Mouse (Mus musculus) kidney, adult 2 months (tissue): ENCODE measurements around the gene Supt6. TPM values are rescaled to one million over a fixed set of nuclear protein-coding genes. Genes with fewer than 3 reads are reported as not detected.

Experiments
- DNase-seq: peaks from one replicate; pipeline ENCODE4 v3.0.0; 2021
- H3K27ac ChIP-seq: fragments of 200-500 bp; 2 replicates; pipeline ENCODE4 v1.5.1; 2012; ENCODE audit warnings: low read depth, low read length, control low read depth, inconsistent platforms; ENCODE audit not compliant: insufficient read depth
- H3K27me3 ChIP-seq: fragments of 200-500 bp; replicated peaks from 2 replicates; pipeline ENCODE4 v1.6.1; 2012; ENCODE audit warnings: mild to moderate bottlenecking, moderate library complexity, low read length, inconsistent platforms; ENCODE audit not compliant: control insufficient read depth, insufficient read depth
- H3K36me3 ChIP-seq: fragments of 200-500 bp; 2 replicates; pipeline ENCODE4 v1.6.1; 2012; ENCODE audit warnings: mild to moderate bottlenecking, moderate library complexity, low read length, inconsistent platforms; ENCODE audit not compliant: control insufficient read depth, insufficient read depth
- H3K4me1 ChIP-seq: fragments of 200-500 bp; 2 replicates; pipeline ENCODE4 v1.6.1; 2011; ENCODE audit warnings: low read length; ENCODE audit not compliant: control insufficient read depth, insufficient read depth
- H3K4me3 ChIP-seq: fragments of 200-500 bp; 2 replicates; pipeline ENCODE4 v1.5.1; 2011; ENCODE audit warnings: mild to moderate bottlenecking, low read depth, low read length, control low read depth; ENCODE audit not compliant: insufficient read depth
- CTCF ChIP-seq: fragments of 200-500 bp; conservative IDR thresholded peaks from 2 replicates; pipeline ENCODE4 v1.5.1; 2011; ENCODE audit warnings: low read depth, mild to moderate bottlenecking, control low read depth, low read length, moderate library complexity, mixed read lengths; ENCODE audit not compliant: insufficient read depth, insufficient read length
- POLR2A ChIP-seq: fragments of 200-500 bp; IDR thresholded peaks from one replicate; pipeline ENCODE4 v1.6.1; 2011; ENCODE audit warnings: low read depth, low read length, control low read depth
- WGBS: fragments of 180-500 bp; shearing (Covaris S2); methylation state at CpG from one replicate; pipeline ENCODE4 v1.1.7; 2018; 5-methylcytosine and 5-hydroxymethylcytosine counted together
- polyA plus RNA-seq: library from polyadenylated mRNA; depleted of rRNA; stranded (reverse); fragments of >200 nt; gene quantifications from 2 replicates; pipeline ENCODE4 v1.2.3, GENCODE M21; 2012

Supt6 gene
- polyA plus RNA-seq, 1 experiment, result 20.7 TPM

GRCm38 (mm10) chr11:78177437-78177836, 68.3 kb downstream of the Supt6 start:
- H3K4me3 ChIP-seq, result peak overlapping the region; percentile 83
- H3K4me1 ChIP-seq, result peaks cover 13% of the 10 kb centered on the region; the same call in 1 of the 2 replicates
- peaks cover 4% of the 10 kb centered on the region; the same call in 1 of the 2 replicates for H3K36me3 ChIP-seq
- 1% methylated on average over 10 of the region's 10 CpGs for WGBS
- peak overlapping the region; percentile 93 for H3K27ac ChIP-seq
- TF ChIP-seq CTCF (no peak), POLR2A (no peak)
- no peaks in the 10 kb centered on the region for H3K27me3 ChIP-seq
- DNase-seq, result peak; percentile 95

- peak overlapping the region; percentile 83 for H3K4me3 ChIP-seq
- no peak for DNase-seq
- peak overlapping the region; percentile 93 for H3K27ac ChIP-seq
- H3K27me3 ChIP-seq, result no peaks in the 10 kb centered on the region
- no peak for TF ChIP-seq CTCF
- TF ChIP-seq POLR2A, result no peak
- WGBS, result under 1% methylated on average over 23 of the region's 23 CpGs
- H3K36me3 ChIP-seq, result peaks cover 4% of the 10 kb centered on the region; the same call in 1 of the 2 replicates
- H3K4me1 ChIP-seq, result peaks cover 13% of the 10 kb centered on the region; the same call in 1 of the 2 replicates
These were observed 68.9 kb downstream of the Supt6 start for GRCm38 (mm10) chr11:78176905-78177331.

- H3K36me3 ChIP-seq, result 0 out of 2 replicates have a peak, but pooled peaks cover 4% of the 10 kb centered on the region
- under 1% methylated on average over 32 of the region's 32 CpGs for WGBS
- peak; percentile 98 for DNase-seq
- H3K27ac ChIP-seq, result peak within 1 kb of the TSS; percentile 93
- H3K27me3 ChIP-seq, result no peaks in the 10 kb centered on the region
- TF ChIP-seq CTCF (no peak), POLR2A (peak; percentile 3)
- H3K4me1 ChIP-seq, result peaks cover 13% of the 10 kb centered on the region; the same call in 1 of the 2 replicates
- peak within 1 kb of the TSS; percentile 83 for H3K4me3 ChIP-seq
These were observed 69.4 kb downstream of the Supt6 start, which contains the start of the genes Nek8 and Tlcd1 for GRCm38 (mm10) chr11:78176402-78176862. Gene Nek8, minus strand, starts transcription at chr11:78176675. Gene Tlcd1, plus strand, starts transcription at chr11:78176711.

- Histone ChIP-seq H3K27me3 (no peaks in the 10 kb centered on the region), H3K4me1 (peaks cover 13% of the 10 kb centered on the region; the same call in 1 of the 2 replicates), H3K27ac (peak overlapping the region; percentile 86), H3K36me3 (0 out of 2 replicates have a peak, but pooled peaks cover 4% of the 10 kb centered on the region), H3K4me3 (peak overlapping the region; percentile 83)
- TF ChIP-seq CTCF (no peak), POLR2A (peak; percentile 7)
- 7% methylated on average over 10 of the region's 10 CpGs for WGBS
- no peak for DNase-seq
These were observed 69.9 kb downstream of the Supt6 start for GRCm38 (mm10) chr11:78175771-78176401.

GRCm38 (mm10) chr11:78174506-78174905, 71.3 kb downstream of the Supt6 start:
- DNase-seq, result no peak
- Histone ChIP-seq H3K36me3 (no peaks in the 10 kb centered on the region), H3K4me1 (peaks cover 8% of the 10 kb centered on the region; the same call in 1 of the 2 replicates), H3K4me3 (no peak overlapping the region), H3K27ac (peak overlapping the region; percentile 78), H3K27me3 (no peaks in the 10 kb centered on the region)
- WGBS, result 74% methylated on average over 3 of the region's 3 CpGs
- TF ChIP-seq CTCF (no peak), POLR2A (no peak)

- Histone ChIP-seq H3K27me3 (no peaks in the 10 kb centered on the region), H3K36me3 (no peaks in the 10 kb centered on the region), H3K4me3 (no peak overlapping the region), H3K4me1 (peaks cover 4% of the 10 kb centered on the region; the same call in 1 of the 2 replicates), H3K27ac (no peak overlapping the region)
- no peak for DNase-seq
- WGBS, result 81% methylated on average over 19 of the region's 19 CpGs
- no peak for TF ChIP-seq POLR2A
- no peak for TF ChIP-seq CTCF
These were observed 72.9 kb downstream of the Supt6 start for GRCm38 (mm10) chr11:78172748-78173383.

GRCm38 (mm10) chr11:78172034-78172747, 73.6 kb downstream of the Supt6 start:
- 86% methylated on average over 16 of the region's 16 CpGs for WGBS
- Histone ChIP-seq H3K4me3 (no peak overlapping the region), H3K36me3 (no peaks in the 10 kb centered on the region), H3K27me3 (no peaks in the 10 kb centered on the region), H3K4me1 (peaks cover 4% of the 10 kb centered on the region; the same call in 1 of the 2 replicates), H3K27ac (no peak overlapping the region)
- DNase-seq, result no peak
- no peak for TF ChIP-seq POLR2A
- no peak; the same call in 1 of the 2 replicates for TF ChIP-seq CTCF
